Mouse (Mus musculus) embryonic facial prominence, embryonic 11.5 days (tissue): ENCODE data around the gene Zfp229. TPM values are rescaled to one million over a fixed set of nuclear protein-coding genes. Genes with fewer than 3 reads are reported as not detected.
"Not testable (repeated sequence)": the region's sequence is repeated elsewhere in the genome, so short reads cannot be mapped to it uniquely, and the experiment has no call there.

ENCODE experiments used
- ATAC-seq: fragments of 200-750 bp; cut with Nextera tagmentation; replicated peaks from 2 replicates; pipeline ENCODE4 v1.8.0; 2017; ENCODE audit warnings: low read depth; ENCODE audit not compliant: insufficient number of reproducible peaks, low FRiP score, low TSS enrichment
- DNase-seq: peaks from one replicate; pipeline ENCODE4 v3.0.0-alpha.2; 2015; ENCODE audit warnings: low spot score
- H3K27ac ChIP-seq: fragments of 300-500 bp; sonication (generic); replicated peaks from 2 replicates; pipeline ENCODE4 v1.5.1; 2014; ENCODE audit warnings: mild to moderate bottlenecking, low read depth, low read length, control low read depth
- H3K27me3 ChIP-seq: fragments of 300-500 bp; sonication (generic); 2 replicates; pipeline ENCODE4 v1.6.1; 2014; ENCODE audit warnings: mild to moderate bottlenecking, low read length, moderate library complexity, mixed read lengths; ENCODE audit not compliant: control insufficient read depth, insufficient read depth
- H3K36me3 ChIP-seq: fragments of 300-500 bp; sonication (generic); replicated peaks from 2 replicates; pipeline ENCODE4 v1.6.1; 2014; ENCODE audit warnings: low read depth, mild to moderate bottlenecking, low read length, moderate library complexity, mixed read lengths; ENCODE audit not compliant: control insufficient read depth, insufficient read depth
- H3K4me1 ChIP-seq: fragments of 300-500 bp; sonication (generic); 2 replicates; pipeline ENCODE4 v1.6.1; 2014; ENCODE audit warnings: low read length, mixed read lengths; ENCODE audit not compliant: control insufficient read depth, insufficient read depth
- H3K4me2 ChIP-seq: fragments of 300-500 bp; sonication (generic); 2 replicates; pipeline ENCODE4 v1.6.1; 2014; ENCODE audit warnings: low read depth, mild to moderate bottlenecking, control low read depth, low read length, moderate library complexity
- H3K4me3 ChIP-seq: fragments of 300-500 bp; sonication (generic); 2 replicates; pipeline ENCODE4 v1.5.1; 2014; ENCODE audit warnings: low read depth, low read length, control low read depth
- H3K9ac ChIP-seq: fragments of 300-500 bp; sonication (generic); replicated peaks from 2 replicates; pipeline ENCODE4 v1.6.1; 2014; ENCODE audit warnings: mild to moderate bottlenecking, control low read depth, low read length
- H3K9me3 ChIP-seq: fragments of 300-500 bp; sonication (generic); replicated peaks from 2 replicates; pipeline ENCODE4 v1.6.1; 2016; ENCODE audit warnings: mild to moderate bottlenecking, low read length, inconsistent platforms, mixed read lengths; ENCODE audit not compliant: control insufficient read depth
- WGBS: fragments of 180-500 bp; shearing (Covaris S2); extraction: QIAGEN DNeasy Blood & Tissue Kit; methylation state at CpG from one replicate; pipeline ENCODE4 v1.1.7; 2014; 5-methylcytosine and 5-hydroxymethylcytosine counted together
- polyA plus RNA-seq: library from polyadenylated mRNA; unstranded; fragments of >200 nt; fragmentation: Nextera tagmentation; extraction: Ambion mirVana; gene quantifications from 2 replicates; pipeline ENCODE4 v1.2.1, GENCODE M21; 2014

The Zfp229 gene
- polyA plus RNA-seq, 1 experiment from 2014 or later, result 6.7 TPM

DNA sequence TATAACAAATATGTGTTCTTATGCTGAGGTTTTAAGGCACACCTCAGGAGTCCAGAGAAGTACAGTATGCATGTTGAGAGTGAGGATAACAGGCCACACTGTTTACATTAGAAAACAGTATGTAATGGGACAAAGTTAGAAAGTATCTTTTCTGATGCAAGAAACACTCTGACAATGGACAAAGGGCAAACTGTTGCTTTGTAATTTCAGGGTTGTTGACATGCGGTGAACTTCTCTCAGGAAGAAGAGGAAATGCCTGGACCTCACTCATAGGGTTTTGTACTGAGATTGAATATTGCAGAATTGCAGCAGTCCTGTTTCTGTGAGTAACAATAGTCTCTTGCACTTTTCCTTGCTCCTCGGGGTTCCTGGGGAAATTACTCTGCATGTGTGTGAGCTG is 22.2 kb upstream of the Zfp229 start:
- Histone ChIP-seq H3K4me3 (peak overlapping the region; percentile 59), H3K4me1 (no peaks in the 10 kb centered on the region; the same call in 1 of the 2 replicates), H3K36me3 (no peaks in the 10 kb centered on the region; the same call in 1 of the 2 replicates), H3K9ac (peak overlapping the region; percentile 57), H3K27me3 (no peaks in the 10 kb centered on the region), H3K4me2 (peak overlapping the region; percentile 51), H3K9me3 (no peaks in the 10 kb centered on the region), H3K27ac (0 out of 2 replicates have a peak overlapping the region, but pooled peaks have one; percentile 90)
- WGBS, result 42% methylated on average over 2 of the region's 2 CpGs
- no peak for DNase-seq
- ATAC-seq, result no peak

GRCm38 (mm10) chr17:21733049-21733448 is 2.5 kb downstream of the Zfp229 start:
- H3K27ac ChIP-seq, result no peak overlapping the region
- no peak for ATAC-seq

DNA sequence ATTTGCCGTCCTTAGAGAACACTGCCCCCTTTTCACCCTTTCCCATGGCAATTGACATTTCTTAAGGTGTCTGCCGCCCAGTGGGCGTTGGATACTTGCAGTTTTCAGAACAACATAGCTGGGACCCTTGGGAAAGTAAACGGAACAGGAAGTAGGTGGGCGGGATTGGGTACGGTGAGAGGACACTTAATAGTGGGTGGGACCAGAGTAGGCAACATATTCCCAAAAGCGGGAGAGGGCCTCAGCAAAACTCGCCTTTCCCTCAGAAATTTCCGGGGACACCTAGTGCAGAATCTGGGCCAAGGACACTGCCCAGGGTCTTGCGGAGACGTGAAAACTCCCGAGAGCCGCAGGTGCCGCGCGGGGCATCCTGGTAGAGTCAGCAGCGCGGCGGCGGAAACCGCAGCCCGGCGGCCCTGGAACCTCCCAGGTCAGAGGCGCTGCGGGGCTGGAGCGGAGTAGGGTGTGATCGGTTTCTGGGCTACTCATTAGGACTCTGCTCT is 3.0 kb downstream of the Zfp229 start:
- Histone ChIP-seq H3K9ac (peak overlapping the region; percentile 79), H3K9me3 (no peaks in the 10 kb centered on the region), H3K4me2 (peak overlapping the region; percentile 43), H3K27me3 (no peaks in the 10 kb centered on the region), H3K27ac (0 out of 2 replicates have a peak overlapping the region, but pooled peaks have one; percentile 52), H3K4me1 (peaks cover 2% of the 10 kb centered on the region; the same call in 1 of the 2 replicates), H3K36me3 (no peaks in the 10 kb centered on the region; the same call in 1 of the 2 replicates), H3K4me3 (peak overlapping the region; percentile 57)
- DNase-seq (peak; percentile 87), ATAC-seq (peak; percentile 98)
- under 1% methylated on average over 27 of the region's 27 CpGs for WGBS

More at GRCm38 (mm10) chr17:21733049-21733448, 2.5 kb downstream of the Zfp229 start:
- no peaks in the 10 kb centered on the region for H3K9me3 ChIP-seq
- DNase-seq, result no peak
- H3K36me3 ChIP-seq, result no peaks in the 10 kb centered on the region; the same call in 1 of the 2 replicates
- H3K27me3 ChIP-seq, result no peaks in the 10 kb centered on the region
- peak overlapping the region; percentile 34; the same call in 1 of the 2 replicates for H3K9ac ChIP-seq
- 84% methylated on average over 4 of the region's 4 CpGs for WGBS
- peak overlapping the region; percentile 42 for H3K4me2 ChIP-seq
- peaks cover 2% of the 10 kb centered on the region; the same call in 1 of the 2 replicates for H3K4me1 ChIP-seq
- peak overlapping the region; percentile 57 for H3K4me3 ChIP-seq

- Histone ChIP-seq H3K4me3 (no peak overlapping the region), H3K27ac (no peak overlapping the region), H3K9ac (no peak overlapping the region), H3K27me3 (no peaks in the 10 kb centered on the region), H3K4me2 (no peak overlapping the region), H3K4me1 (no peaks in the 10 kb centered on the region), H3K36me3 (no peaks in the 10 kb centered on the region), H3K9me3 (no peaks in the 10 kb centered on the region)
- DNase-seq (no peak), ATAC-seq (no peak)
- WGBS, result 81% methylated on average over 2 of the region's 2 CpGs
These were observed 22.2 kb downstream of the Zfp229 start for GRCm38 (mm10) chr17:21752791-21753190.

DNA sequence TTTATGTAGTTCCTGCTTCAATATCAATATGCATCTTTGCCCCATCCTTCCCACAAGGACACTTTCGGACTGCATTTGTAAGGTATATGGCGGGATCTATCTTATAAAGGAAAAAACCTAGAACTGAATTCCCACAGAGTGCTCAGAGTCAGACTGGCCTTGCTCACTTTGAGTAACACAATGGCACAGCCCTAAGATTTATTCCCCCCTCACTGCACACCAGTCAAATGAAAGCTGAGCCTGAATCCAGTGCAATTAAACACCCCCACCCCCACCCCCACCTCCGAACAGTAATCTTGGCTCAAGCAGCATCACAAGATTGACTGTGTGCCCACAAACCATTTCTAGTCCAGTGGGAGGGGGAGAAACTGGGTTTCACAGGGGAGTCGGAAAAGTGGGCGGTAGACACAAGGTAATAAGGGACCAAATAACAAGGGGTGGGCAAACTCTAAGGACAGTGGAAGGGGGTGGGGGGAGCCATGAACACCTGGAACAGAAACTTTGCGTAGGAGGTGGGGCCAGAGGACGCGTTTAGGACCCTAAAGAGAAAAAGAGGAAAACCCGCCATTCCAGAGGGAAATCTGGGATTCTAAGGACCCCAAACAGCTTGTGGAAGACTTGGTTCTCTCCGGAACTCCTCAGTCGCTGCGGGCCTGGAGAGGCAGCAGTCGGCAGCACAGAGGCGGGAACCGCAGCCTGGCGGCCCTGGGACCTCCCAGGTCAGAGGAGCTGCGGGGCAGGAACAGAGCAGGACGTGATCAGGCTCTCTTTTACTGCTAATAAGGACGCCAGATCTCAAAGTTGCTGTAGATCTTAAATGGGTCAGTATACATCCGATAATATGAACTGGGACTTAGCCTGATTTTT is 23.0 kb downstream of the Zfp229 start:
- 11% methylated on average over 20 of the region's 20 CpGs for WGBS
- H3K4me2 ChIP-seq, result peak overlapping the region; percentile 41

DNA sequence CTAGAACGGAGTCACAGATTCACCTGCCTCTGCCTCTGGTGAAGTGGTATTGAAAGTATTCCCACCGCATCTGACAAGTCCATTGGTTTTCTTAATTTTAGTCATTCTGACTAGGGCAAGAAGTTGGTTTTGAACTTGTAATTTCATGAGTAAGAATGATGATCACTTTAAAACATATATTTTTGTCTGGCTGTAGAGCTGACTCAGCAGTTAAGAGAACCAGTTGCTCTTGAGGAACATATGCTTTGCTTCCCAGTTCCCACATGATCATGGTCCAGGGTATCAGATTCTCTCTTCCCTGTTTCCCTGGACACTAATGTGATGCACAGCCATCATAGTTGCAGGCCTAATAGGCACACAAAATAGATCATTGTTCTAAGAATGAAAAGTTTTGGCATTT is 39.7 kb downstream of the Zfp229 start:
- no peak overlapping the region for H3K27ac ChIP-seq
- no peak overlapping the region for H3K4me2 ChIP-seq
- H3K9me3 ChIP-seq, result no peaks in the 10 kb centered on the region
- no peaks in the 10 kb centered on the region for H3K27me3 ChIP-seq
- no peaks in the 10 kb centered on the region for H3K4me1 ChIP-seq
- WGBS, result 87% methylated on average over 2 of the region's 2 CpGs
- DNase-seq (no peak), ATAC-seq (no peak)
- no peak overlapping the region for H3K9ac ChIP-seq
- no peaks in the 10 kb centered on the region for H3K36me3 ChIP-seq
- no peak overlapping the region for H3K4me3 ChIP-seq

More for the DNA sequence above, 23.0 kb downstream of the Zfp229 start:
- ATAC-seq (peak; percentile 55), DNase-seq (peak; percentile 33)
- H3K9ac ChIP-seq, result peak overlapping the region; percentile 61
- no peaks in the 10 kb centered on the region for H3K27me3 ChIP-seq
- no peaks in the 10 kb centered on the region for H3K9me3 ChIP-seq
- no peak overlapping the region for H3K27ac ChIP-seq
- H3K36me3 ChIP-seq, result no peaks in the 10 kb centered on the region
- no peaks in the 10 kb centered on the region for H3K4me1 ChIP-seq
- peak overlapping the region; percentile 32 for H3K4me3 ChIP-seq

DNA sequence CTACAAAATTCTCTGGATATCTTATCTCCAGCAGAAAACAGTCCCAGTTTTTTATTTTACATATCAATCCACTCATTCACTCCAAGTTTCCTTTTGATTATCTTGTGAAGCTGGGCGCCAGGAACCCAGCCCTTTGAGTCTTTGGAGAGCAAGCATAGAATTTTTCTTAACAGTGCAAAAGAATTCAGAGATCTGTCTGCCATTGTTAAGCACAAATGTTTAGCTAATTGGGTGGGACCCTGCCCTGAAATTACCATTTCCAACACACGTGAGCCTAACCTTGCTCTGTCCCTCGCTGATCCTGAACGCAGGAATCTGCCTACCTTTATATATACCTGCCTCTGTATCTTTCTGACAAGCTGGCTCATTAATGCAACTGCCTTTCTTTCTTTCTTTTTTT is 61.7 kb downstream of the Zfp229 start:
- Histone ChIP-seq H3K4me2 (no peak overlapping the region), H3K4me3 (no peak overlapping the region), H3K27me3 (no peaks in the 10 kb centered on the region), H3K9me3 (no peaks in the 10 kb centered on the region), H3K4me1 (no peaks in the 10 kb centered on the region), H3K36me3 (no peaks in the 10 kb centered on the region), H3K27ac (no peak overlapping the region), H3K9ac (no peak overlapping the region)
- DNase-seq, result no peak
- no peak for ATAC-seq
- 80% methylated on average over 4 of the region's 4 CpGs for WGBS

DNA sequence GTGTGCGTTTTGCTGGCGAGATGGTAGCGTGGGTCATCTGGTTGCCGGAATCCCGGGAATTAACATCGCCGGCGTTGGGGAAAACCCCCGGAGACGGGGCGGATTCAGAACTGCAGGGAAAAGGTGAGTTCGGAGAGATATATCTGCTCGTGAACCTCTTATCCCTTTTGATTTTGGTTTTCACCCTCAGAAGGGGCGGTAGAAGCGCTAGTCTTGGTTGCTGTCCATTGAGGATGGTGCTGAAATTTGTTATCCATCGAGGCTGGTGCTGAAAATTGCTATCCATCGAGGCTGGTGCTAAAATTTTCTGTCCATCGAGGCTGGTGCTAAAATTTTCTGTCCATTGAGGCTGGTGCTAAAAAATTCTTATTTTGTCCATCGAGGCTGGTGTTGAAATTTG is 70.8 kb downstream of the Zfp229 start:
- H3K9ac ChIP-seq, H3K36me3 ChIP-seq, H3K9me3 ChIP-seq, H3K27ac ChIP-seq, H3K4me1 ChIP-seq, H3K27me3 ChIP-seq, ATAC-seq, H3K4me3 ChIP-seq, H3K4me2 ChIP-seq: not testable (repeated sequence)
- DNase-seq, result peak; percentile 48
- WGBS, result 47% methylated on average over 17 of the region's 19 CpGs
